Mouse (Mus musculus): ENCODE measurements around the gene Rmi1. TPM values are rescaled to one million over a fixed set of nuclear protein-coding genes. Genes with fewer than 3 reads are reported as not detected.
"Not testable (repeated sequence)": the region's sequence is repeated elsewhere in the genome, so short reads cannot be mapped to it uniquely, and the experiment has no call there.

Rmi1 gene
- polyA plus RNA-seq, 1 experiment from 2014 or later, result 31.0 TPM

DNA sequence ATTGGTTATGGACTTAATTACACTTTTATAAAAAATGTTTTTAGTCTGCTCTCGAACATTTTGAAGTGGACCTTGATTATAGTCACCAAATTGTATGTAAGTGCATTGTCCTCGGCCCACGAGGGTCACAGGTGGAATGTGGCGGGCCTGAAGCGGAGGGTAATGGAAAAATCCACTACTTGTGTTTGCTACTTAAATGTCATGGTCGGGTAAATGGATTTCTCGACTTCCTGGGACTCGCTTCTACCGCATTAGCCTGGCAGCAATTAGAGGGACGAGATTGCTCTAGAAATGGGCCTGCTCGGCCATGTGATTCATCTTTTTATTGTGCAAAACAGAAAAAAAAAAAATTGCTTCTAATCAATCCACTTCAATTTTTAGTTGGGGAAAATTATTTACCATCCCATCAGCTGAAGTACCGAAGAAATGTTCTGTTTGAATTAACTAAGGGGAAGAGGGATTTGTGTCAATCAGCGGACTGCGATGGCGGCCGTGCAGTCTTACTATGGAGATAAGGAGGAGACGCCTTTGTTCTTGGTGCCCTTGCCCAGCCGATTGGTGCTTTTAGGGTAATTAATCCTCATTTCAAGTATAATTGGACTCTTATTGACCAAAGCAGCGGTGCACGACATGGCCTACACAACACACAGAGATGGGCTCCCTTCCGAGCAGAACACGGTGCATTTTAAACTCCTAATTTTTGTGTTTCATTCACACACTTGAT is 48.6 kb downstream of the Rmi1 start:
- H3K27ac ChIP-seq (replicated peaks), result no peak overlapping the region
- no peaks in the 10 kb centered on the region for H3K9me3 ChIP-seq
- H3K9ac ChIP-seq (replicated peaks), result no peak overlapping the region
- peaks cover 23% of the 10 kb centered on the region for H3K4me1 ChIP-seq
- peak overlapping the region; percentile 23; the same call in 1 of the 2 replicates for H3K4me2 ChIP-seq (replicated peaks)
- peaks cover 31% of the 10 kb centered on the region for H3K27me3 ChIP-seq
- WGBS, result 37% methylated on average over 22 of the region's 22 CpGs
- no peak overlapping the region for H3K4me3 ChIP-seq
- peak; percentile 34; the same call in 1 of the 2 replicates for ATAC-seq (ENCODE audit: low FRiP score, low read depth)
- no peaks in the 10 kb centered on the region for H3K36me3 ChIP-seq

DNA sequence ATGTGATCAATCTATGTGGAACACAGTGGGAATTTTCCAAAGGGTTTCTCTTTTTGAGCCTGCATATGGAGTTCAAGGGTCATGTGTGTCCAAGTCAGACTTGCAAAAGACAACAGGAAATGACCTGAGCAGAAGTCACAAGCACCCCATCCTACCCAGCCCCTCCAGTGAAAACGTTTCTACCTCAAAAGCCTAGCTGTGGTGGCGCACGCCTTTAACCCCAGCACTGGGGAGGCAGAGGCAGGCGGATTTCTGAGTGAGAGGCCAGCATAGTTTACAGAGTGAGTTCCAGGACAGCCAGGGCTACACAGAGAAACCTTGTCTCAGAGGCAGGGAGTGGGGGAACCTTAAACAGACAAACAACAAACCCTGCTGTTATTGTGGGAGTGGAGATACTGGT is 50.2 kb downstream of the Rmi1 start:
- Histone ChIP-seq H3K4me1 (peaks cover 23% of the 10 kb centered on the region), H3K9me3 (no peaks in the 10 kb centered on the region), H3K27ac (replicated peaks) (no peak overlapping the region), H3K27me3 (peaks cover 34% of the 10 kb centered on the region), H3K4me3 (no peak overlapping the region), H3K36me3 (no peaks in the 10 kb centered on the region), H3K4me2 (replicated peaks) (no peak overlapping the region), H3K9ac (replicated peaks) (no peak overlapping the region)
- ATAC-seq (ENCODE audit: low FRiP score, low read depth), result no peak
- WGBS, result 76% methylated on average over 4 of the region's 4 CpGs

DNA sequence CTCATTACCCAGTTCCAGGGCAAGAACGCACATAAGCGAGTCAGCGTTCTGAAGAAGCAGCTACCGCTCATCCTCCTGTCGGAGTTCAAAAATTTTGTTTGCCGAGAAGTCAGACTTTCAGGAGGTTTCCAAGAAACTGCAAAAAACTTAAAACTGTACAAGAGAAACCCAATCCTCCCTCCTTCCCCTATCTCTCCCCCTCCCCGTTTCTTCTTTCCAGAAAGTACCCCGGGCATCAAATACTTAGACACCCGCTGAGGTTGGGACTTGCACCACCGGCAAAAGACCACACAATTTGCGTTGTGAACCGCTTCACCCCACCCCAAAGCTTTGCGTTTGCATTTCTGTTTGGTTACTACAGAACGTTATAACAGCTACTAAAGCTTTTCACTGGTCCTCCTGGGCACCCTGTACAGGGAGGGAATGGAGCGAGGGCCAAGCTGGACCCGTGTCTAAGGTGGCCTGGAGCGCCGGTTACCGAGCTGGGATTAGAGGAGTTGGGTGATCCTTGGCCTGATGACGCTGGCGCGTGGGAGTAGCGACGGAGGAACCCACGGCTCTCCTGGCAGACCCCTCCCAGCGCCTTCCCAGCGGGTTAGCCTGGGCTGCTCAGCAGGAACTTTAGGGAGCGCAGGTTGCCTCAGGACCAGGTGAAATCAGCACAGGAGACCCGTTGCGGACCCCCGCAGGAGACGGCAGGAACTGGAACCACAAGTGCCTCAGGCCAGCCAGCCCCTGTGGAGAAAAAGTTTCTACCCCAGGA is 50.8 kb downstream of the Rmi1 start:
- 17% methylated on average over 32 of the region's 32 CpGs for WGBS
- peak overlapping the region; percentile 42 for H3K4me2 ChIP-seq (replicated peaks)
- no peak for ATAC-seq (ENCODE audit: low FRiP score, low read depth)
- H3K4me3 ChIP-seq, result peak overlapping the region; percentile 17
- no peaks in the 10 kb centered on the region for H3K9me3 ChIP-seq
- no peak overlapping the region for H3K27ac ChIP-seq (replicated peaks)
- no peaks in the 10 kb centered on the region for H3K36me3 ChIP-seq
- peaks cover 23% of the 10 kb centered on the region for H3K4me1 ChIP-seq
- peak overlapping the region; percentile 25; the same call in 1 of the 2 replicates for H3K9ac ChIP-seq (replicated peaks)
- peaks cover 34% of the 10 kb centered on the region for H3K27me3 ChIP-seq

DNA sequence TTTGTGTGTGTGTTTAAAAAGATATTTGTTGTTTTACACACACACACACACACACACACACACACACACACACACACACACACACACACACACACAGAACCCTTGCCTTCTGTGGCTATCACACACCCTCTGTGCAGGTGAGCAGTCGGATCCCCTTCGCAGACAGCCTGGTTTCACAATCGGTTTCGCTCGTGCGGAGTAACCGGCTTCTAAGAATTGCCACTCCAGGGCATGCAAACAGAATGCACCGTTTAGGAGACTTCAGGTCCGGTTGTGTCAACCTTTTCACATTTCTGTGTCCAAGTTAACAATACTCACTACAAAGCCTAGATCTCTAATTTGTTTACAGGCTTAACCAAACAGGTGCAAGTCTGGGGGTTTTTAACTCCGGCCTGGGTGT is 51.5 kb downstream of the Rmi1 start:
- Histone ChIP-seq H3K27me3 (peaks cover 34% of the 10 kb centered on the region), H3K27ac (replicated peaks) (no peak overlapping the region), H3K4me2 (replicated peaks) (no peak overlapping the region), H3K4me1 (peaks cover 23% of the 10 kb centered on the region), H3K9ac (replicated peaks) (no peak overlapping the region), H3K9me3 (no peaks in the 10 kb centered on the region), H3K36me3 (no peaks in the 10 kb centered on the region), H3K4me3 (no peak overlapping the region)
- 27% methylated on average over 10 of the region's 10 CpGs for WGBS
- no peak for ATAC-seq (ENCODE audit: low FRiP score, low read depth)

DNA sequence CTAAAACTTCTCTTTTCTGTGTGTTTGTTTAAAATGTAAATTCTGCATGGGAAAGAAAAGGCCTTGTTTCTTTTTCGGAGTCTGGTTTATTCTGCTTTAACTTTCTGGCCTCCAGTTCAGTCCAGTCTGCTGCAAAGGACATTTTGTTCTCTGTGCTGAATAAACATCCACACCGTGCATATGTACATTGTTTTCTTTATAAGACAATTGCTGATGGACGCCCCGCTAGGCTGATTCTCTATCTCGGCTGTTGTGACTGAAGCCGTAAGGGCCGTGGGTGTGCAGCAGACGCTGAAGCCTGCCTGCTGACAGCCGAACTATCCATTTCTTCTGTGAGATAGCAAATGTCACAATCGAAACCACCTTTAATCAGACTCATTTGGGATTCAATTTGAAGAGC is 54.5 kb downstream of the Rmi1 start:
- Histone ChIP-seq H3K9me3 (no peaks in the 10 kb centered on the region), H3K9ac (replicated peaks) (no peak overlapping the region), H3K27me3 (peaks cover 40% of the 10 kb centered on the region), H3K36me3 (no peaks in the 10 kb centered on the region), H3K4me2 (replicated peaks) (no peak overlapping the region), H3K27ac (replicated peaks) (no peak overlapping the region), H3K4me3 (no peak overlapping the region), H3K4me1 (peaks cover 8% of the 10 kb centered on the region)
- no peak for ATAC-seq (ENCODE audit: low FRiP score, low read depth)
- WGBS, result 57% methylated on average over 10 of the region's 10 CpGs

DNA sequence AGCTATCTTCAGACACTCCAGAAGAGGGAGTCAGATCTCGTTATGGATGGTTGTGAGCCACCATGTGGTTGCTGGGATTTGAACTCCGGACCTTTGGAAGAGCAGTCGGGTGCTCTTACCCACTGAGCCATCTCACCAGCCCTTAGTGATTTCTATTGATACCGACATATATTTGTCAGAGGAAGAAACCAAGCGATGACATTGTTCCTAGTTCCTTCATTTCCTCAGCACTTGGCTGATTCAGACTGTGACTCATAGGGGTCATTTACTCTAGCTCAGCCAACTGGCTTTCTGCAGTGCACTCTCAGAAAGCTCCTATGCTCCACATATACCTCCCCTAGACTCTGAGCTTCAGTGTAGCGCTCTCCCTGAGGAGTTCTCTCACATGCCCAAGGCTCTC is 56.8 kb downstream of the Rmi1 start:
- H3K9me3 ChIP-seq; ATAC-seq (ENCODE audit: low FRiP score, low read depth); H3K4me2 ChIP-seq (replicated peaks): not testable (repeated sequence)

More for the DNA sequence above, 56.8 kb downstream of the Rmi1 start:
- H3K4me3 ChIP-seq; H3K4me1 ChIP-seq; H3K9ac ChIP-seq (replicated peaks); H3K36me3 ChIP-seq; H3K27ac ChIP-seq (replicated peaks): not testable (repeated sequence)
- peaks cover 22% of the 10 kb centered on the region for H3K27me3 ChIP-seq
- 91% methylated on average over 6 of the region's 6 CpGs for WGBS

MicroRNA genes within 50 kb of the gene (microRNA counts, 519-probe panel; counts per million panel counts)
- microRNA mmu-miR-7a, result 6,568 counts per million, percentile 71 among the panel's probes with 10 or more counts

Small RNAs within 50 kb of the gene (microRNA-seq; reads per million reads assigned to microRNA genes)
- gene Mir7-1, result 558 reads per million, percentile 72 among the genes with 10 or more reads in this experiment

Other genes starting within 250 kb of the Rmi1 start
- 61.7 and 69.7 TPM in 2 replicates for gene Idnk, start 244.6 kb upstream of the Rmi1 start, polyA plus RNA-seq (2016; fragmentation: Nextera tagmentation; extraction: Ambion mirVana)
- 164 and 165 TPM in 2 replicates for gene Ubqln1, start 186.6 kb upstream of the Rmi1 start, polyA plus RNA-seq (2016; fragmentation: Nextera tagmentation; extraction: Ambion mirVana)
- 36.2 and 40.0 TPM in 2 replicates for gene Gkap1, start 126.5 kb upstream of the Rmi1 start, polyA plus RNA-seq (2016; fragmentation: Nextera tagmentation; extraction: Ambion mirVana)
- 1.3 and 1.4 TPM in 2 replicates for gene Kif27, start 43.1 kb upstream of the Rmi1 start, polyA plus RNA-seq (2016; fragmentation: Nextera tagmentation; extraction: Ambion mirVana)
- 26.7 and 29.4 TPM in 2 replicates for gene 2210016F16Rik, start 17.0 kb upstream of the Rmi1 start, polyA plus RNA-seq (2016; fragmentation: Nextera tagmentation; extraction: Ambion mirVana)
- 2,145 and 2,244 TPM in 2 replicates for gene Hnrnpk, start 1.1 kb downstream of the Rmi1 start, polyA plus RNA-seq (2016; fragmentation: Nextera tagmentation; extraction: Ambion mirVana)
- not detected in 2 replicates for gene Slc28a3, start 208.6 kb downstream of the Rmi1 start, polyA plus RNA-seq (2016; fragmentation: Nextera tagmentation; extraction: Ambion mirVana)

Data from midbrain, embryonic 12.5 days (tissue).